Mouse (Mus musculus): Measurements from ENCODE around the gene Notch4.

Notch4 gene

DNA sequence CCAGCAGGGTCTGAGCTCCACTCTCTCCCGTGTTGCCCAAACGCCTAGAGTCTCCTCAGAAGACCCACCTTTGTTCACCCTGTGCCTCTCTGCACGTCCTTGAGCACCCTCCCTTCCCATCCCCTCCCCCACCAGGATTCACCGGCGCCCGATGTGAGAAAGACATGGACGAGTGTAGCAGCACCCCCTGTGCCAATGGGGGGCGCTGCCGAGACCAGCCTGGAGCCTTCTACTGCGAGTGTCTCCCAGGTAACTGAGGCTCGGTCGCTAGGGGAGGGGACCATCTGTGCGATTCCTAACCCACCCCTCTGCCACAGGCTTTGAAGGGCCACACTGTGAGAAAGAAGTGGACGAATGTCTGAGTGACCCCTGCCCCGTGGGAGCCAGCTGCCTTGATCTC, 8.3 kb downstream of the Notch4 start:
- no peak for DNase-seq

DNA sequence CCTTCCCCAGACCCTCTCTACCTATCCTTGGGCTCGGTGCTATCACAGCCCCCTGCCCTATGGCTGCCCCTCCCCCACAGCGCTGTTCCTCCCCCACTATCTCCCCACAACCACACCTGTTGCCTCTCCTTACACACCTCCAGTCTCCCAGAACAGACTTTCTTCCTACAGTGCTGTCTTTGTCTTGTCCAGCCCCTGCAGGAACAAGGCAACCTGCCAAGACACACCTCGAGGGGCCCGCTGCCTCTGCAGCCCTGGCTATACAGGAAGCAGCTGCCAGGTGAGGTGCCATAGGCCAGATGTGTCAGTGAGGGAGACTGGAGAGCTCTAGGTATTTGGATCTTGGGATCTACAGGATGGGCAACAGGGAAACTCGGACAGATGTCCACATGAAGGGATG, 12.5 kb downstream of the Notch4 start:
- DNase-seq: no peak

- no peak for DNase-seq
These were observed 14.0 kb downstream of the Notch4 start for GRCm38 (mm10) chr17:34578070-34578469.

DNA sequence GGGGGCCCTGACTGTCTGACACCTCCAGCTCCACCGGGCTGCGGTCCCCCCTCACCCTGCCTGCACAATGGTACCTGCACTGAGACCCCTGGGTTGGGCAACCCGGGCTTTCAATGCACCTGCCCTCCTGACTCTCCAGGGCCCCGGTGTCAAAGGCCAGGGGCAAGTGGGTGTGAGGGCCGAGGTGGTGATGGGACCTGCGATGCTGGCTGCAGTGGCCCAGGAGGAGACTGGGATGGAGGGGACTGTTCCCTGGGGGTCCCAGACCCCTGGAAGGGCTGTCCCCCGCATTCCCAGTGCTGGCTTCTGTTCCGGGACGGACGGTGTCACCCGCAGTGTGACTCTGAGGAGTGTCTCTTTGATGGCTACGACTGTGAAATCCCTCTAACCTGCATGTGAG, 18.5 kb downstream of the Notch4 start:
- DNase-seq: no peak

DNA sequence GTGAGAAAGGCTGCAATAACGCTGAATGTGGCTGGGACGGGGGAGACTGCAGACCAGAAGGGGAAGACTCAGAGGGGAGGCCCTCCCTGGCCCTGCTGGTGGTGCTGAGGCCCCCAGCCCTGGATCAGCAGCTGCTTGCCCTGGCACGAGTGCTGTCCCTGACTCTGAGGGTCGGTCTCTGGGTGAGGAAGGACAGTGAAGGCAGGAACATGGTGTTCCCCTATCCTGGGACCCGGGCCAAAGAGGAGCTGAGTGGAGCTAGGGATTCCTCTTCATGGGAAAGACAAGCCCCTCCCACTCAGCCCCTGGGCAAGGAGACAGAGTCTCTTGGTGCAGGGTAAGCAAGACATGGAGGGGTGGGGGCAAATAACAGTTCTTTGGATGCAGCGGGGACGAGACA, 19.3 kb downstream of the Notch4 start:
- DNase-seq: no peak

GRCm38 (mm10) chr17:34583819-34584218, 19.8 kb downstream of the Notch4 start:
- DNase-seq: no peak

DNA sequence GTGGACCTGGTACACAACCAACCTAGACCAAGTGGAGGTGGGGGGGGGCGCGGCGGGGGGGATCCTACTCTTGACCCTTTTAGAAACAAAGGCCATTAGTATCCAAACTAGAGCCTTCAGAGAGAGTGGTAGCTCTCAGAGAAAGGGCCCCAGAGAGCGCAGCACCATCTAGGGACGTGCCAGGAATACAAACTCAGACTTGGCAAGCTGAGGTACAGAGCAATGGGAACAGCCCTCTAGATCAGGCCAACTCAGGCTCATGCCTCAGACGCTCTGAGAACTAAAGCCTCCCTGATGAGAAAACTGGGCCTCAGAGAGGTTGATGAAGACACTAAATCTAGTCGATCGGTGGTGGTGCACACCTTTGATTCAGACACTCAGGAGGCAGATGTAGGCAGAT, 21.1 kb downstream of the Notch4 start:
- DNase-seq: no peak

GRCm38 (mm10) chr17:34585877-34586771, 22.1 kb downstream of the Notch4 start:
- no peak for DNase-seq

GRCm38 (mm10) chr17:34586796-34587422, 22.8 kb downstream of the Notch4 start:
- DNase-seq: peak; percentile 73

DNA sequence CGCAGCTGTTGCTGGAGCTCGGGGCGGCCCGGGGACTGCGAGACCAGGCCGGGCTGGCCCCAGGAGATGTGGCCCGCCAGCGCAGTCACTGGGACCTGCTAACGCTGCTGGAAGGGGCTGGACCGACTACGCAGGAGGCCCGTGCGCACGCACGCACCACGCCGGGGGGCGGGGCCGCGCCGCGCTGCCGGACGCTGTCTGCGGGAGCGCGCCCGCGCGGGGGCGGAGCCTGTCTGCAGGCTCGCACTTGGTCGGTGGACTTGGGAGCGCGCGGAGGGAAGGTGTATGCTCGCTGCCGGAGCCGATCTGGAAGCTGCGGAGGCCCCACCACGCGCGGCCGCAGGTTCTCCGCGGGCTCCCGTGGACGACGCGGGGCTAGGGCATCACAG, 23.3 kb downstream of the Notch4 start:
- peak; percentile 99 for DNase-seq

GRCm38 (mm10) chr17:34587814-34588213, 23.7 kb downstream of the Notch4 start:
- no peak for DNase-seq

GRCm38 (mm10) chr17:34588767-34589166, 24.7 kb downstream of the Notch4 start:
- no peak for DNase-seq

DNA sequence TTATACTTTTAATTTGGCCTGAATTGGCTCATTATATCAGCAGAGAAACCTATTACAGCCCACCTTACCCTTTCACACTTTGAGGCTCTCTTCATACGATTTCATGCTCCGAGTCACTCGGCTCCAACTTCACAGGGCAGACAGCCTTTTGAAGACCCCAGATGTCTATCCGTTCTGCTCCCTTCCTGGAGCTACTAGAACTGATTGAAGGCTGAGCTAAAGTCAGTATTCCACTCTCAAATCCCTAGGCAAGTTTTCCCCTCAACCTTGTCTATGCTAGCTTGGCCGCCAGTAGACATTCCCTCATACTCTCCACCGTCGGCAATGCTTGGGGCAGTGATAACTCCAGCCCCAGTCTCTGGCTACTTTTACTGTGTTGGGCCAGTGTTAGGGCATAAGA, 25.1 kb downstream of the Notch4 start:
- DNase-seq: no peak

GRCm38 (mm10) chr17:34589681-34590101, 25.6 kb downstream of the Notch4 start, which contains the start of gene Gpsm3:
Gpsm3 (plus strand) TSS chr17:34589806.
- peak; percentile 49 for DNase-seq

DNA sequence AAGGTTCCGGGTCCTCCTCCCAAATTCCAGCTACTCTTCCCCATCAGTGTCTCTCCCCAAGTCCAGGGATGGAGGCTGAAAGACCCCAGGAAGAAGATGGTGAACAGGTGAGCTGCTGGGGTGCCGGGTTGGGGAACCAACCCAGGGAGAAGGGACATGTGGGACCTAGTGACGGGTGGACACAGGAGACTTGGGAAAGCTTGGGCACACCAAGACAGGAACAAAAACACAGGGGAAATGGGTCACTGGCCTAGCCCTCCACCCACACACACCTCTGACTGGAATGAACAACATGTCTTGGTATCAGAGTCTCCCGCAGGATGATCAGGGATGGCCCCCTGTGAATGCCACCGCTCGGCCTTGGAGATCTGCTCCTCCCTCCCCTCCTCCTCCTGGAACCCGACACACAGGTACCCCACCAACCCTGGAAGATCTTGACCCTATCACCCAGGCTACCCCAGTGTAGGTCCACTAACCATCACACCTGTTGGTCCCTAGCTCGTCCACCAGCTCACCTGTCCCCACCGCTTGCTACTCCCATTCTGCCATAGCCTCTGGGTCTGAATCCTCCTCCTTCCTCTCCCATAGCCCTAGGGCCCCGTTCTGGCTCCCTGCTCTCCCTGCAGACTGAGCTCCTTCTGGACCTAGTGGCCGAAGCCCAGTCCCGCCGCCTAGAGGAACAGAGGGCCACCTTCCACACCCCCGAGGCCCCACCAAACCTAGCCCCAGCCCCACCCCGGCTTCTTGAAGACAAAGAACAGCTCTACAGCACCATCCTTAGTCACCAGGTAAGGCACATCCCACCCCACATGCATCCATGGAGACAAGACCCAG, 26.3 kb downstream of the Notch4 start:
- DNase-seq: no peak

DNA sequence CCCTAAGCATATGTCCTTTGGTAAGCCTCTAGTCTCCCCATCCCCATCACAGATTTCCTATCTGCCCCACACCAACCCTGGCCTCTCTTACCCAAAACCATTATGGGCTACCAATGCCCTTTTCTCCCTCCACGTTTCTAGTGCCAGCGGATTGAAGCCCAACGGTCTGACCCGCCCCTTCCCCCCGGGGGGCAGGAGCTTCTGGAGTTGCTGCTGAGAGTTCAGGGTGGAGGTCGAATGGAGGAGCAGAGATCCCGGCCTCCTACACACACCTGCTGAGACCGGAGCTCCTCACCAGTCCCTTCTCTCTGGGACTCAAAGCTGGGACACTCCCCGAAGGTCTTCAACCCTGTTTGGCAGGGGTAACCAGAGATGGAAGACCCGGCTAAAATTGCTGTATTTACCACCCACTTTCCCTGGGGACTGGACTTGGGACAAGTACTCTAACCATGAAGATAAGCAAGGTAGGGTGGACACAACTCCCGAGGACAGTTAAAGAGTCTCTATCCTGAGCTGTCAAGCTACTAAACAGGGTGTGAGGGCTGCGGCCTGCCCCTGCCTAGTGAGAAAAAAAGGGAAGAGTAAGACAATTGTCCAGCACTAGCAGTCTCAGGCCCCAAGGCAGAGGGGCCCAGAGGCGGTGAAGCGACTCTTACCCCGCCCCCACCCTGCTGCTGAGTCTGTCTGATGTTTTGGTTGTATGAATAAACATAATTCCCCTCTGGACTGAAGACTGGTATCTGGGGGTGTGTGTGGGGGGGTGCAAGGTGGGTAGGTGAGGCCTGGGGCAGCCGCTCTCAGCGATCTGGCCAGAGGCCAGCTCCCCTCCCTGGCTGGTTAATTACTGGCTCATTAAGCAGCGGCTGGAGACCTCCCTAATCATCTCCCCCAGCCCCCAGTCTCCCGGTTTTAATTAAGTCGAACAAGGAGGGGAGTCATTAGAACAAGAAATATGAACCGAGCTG, 27.2 kb downstream of the Notch4 start, which contains the start of gene Pbx2:
Gene Pbx2 (plus strand): TSS at position 238 of the 965 bp plus-strand sequence.
- peak; percentile 44 for DNase-seq

- peak; percentile 86 for DNase-seq
These were observed 27.9 kb downstream of the Notch4 start for GRCm38 (mm10) chr17:34591994-34592375.

- DNase-seq: peak; percentile 42
These were observed 28.8 kb downstream of the Notch4 start for GRCm38 (mm10) chr17:34592581-34593549.

DNA sequence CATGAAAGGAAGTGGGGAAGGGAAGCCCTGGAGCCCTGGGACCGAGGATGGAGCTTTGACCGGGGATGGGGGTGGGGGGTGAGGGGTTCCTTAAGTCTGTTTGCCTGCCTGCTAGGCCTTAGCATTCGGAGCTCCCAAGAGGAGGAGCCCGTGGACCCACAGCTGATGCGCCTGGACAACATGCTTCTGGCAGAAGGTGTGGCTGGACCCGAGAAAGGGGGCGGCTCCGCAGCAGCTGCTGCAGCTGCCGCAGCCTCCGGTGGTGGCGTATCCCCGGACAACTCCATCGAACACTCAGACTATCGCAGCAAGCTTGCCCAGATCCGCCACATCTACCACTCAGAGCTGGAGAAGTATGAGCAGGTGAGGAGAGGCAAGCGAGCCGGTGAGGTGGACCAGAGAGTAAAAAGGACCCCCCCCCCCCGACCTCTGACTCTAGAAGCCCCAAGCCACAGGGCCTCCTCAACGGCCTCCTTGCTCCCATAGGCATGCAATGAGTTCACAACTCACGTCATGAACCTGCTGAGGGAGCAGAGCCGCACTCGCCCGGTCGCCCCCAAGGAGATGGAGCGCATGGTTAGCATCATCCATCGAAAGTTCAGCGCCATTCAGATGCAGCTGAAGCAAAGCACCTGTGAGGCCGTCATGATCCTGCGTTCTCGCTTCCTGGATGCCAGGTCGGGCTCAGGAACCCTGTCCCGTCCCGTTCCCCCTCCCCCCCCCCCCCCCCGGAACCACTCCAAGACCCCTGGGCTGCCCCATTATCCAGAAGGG, 29.9 kb downstream of the Notch4 start:
- DNase-seq: no peak

DNA sequence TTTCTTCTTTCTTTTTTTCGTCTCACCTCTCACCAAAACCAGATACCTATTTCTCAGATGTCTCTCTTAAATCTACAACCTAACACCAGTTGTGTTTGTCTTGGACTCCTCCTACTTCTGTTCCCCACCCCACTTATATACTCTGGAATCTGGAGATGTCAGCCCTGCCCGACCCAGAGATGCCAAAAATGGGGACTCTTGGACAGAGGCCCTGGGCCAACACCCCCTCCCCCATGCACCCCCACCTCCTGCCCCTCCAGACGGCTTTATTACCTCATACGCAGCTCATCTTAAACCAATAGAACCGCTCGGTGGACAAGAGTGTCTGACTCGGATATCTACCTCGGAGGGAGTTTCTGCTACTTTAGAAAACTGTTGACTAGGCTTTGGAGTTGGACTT, 32.0 kb downstream of the Notch4 start:
- DNase-seq: no peak

Data from kidney, adult 18-20 months (tissue).